Mouse (Mus musculus) megakaryocyte, embryonic 14.5 days (primary cell): ENCODE results near the gene Phtf1. TPM values are rescaled to one million over a fixed set of nuclear protein-coding genes. Genes with fewer than 3 reads are reported as not detected.
A peak's percentile ranks its signal among the peaks of the same experiment; 100 is the strongest.

Experiments
- H3K27me3 ChIP-seq: replicated peaks from 2 replicates; pipeline ENCODE3; 2012; ENCODE audit warnings: inconsistent platforms
- H3K36me3 ChIP-seq: replicated peaks from 2 replicates; pipeline ENCODE3; 2012; ENCODE audit warnings: low read length, inconsistent platforms, mixed read lengths
- H3K4me1 ChIP-seq: 2 replicates; pipeline ENCODE4 v1.6.1; 2012; ENCODE audit warnings: inconsistent platforms
- H3K4me3 ChIP-seq: replicated peaks from 2 replicates; pipeline ENCODE3; 2012; ENCODE audit warnings: moderate library complexity, mild to moderate bottlenecking, inconsistent platforms
- H3K9me3 ChIP-seq: 2 replicates; pipeline ENCODE4 v1.6.1; 2012; ENCODE audit warnings: inconsistent platforms
- FLI1 ChIP-seq: IDR thresholded peaks from 2 replicates; pipeline ENCODE4 v1.6.1; 2012; ENCODE audit warnings: low read length, inconsistent platforms, mixed read lengths
- GATA1 ChIP-seq: IDR thresholded peaks from 3 replicates; pipeline ENCODE4 v1.6.1; 2012; ENCODE audit warnings: mixed read lengths, low read length, inconsistent platforms, borderline replicate concordance
- polyA plus RNA-seq: library from polyadenylated mRNA; stranded (reverse); fragments of >175 nt; gene quantifications from 2 replicates; pipeline ENCODE4 v1.2.3, GENCODE M21; 2012; ENCODE audit warnings: low replicate concordance; ENCODE audit not compliant: insufficient read depth

The Phtf1 gene
- polyA plus RNA-seq, 1 experiment, result 4.0 TPM

DNA sequence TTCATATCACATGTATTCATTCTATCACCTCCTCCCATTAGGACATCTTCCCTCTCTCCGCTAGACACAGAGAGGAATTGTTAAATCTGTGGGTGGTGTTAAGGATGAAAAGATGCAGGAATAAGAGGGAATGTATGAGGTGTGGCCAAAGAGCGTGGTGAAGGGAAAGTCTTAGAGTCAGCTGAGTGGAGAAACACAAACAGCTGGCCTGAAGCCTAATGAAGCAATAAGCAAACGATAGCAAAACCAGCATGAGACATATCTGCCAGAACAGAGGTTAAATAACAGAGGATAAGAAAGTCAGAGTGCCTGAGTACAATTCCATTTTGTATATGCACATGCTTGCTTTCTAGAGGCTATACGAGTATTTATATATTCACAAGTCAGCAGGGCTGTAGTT lies 16.6 kb downstream of the Phtf1 start:
- Histone ChIP-seq H3K4me1 (peaks cover 6% of the 10 kb centered on the region; the same call in 1 of the 2 replicates), H3K27me3 (no peaks in the 10 kb centered on the region), H3K4me3 (no peak overlapping the region), H3K36me3 (peaks cover 92% of the 10 kb centered on the region), H3K9me3 (no peaks in the 10 kb centered on the region)
- TF ChIP-seq FLI1, result no peak

DNA sequence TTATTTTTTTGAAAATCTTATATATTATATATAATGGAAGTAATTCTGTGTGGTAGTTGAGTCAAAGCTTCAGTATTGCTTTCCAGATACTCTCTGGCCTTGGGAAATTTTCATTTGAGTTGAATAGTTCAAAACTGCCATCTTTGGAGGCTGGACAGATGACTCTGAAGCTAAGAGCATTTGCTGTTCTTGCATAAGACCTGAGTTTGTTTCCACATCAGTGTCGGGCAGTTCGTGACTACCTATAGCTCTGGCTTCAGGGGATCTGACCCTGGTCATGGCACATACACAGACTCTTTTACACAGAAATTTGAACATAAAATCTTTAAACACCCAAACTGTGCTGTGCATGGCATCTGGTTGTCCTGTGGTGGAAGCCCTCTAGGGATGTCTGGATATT lies 17.3 kb downstream of the Phtf1 start:
- Histone ChIP-seq H3K9me3 (no peaks in the 10 kb centered on the region), H3K36me3 (peaks cover 92% of the 10 kb centered on the region), H3K4me1 (peaks cover 6% of the 10 kb centered on the region; the same call in 1 of the 2 replicates), H3K27me3 (no peaks in the 10 kb centered on the region), H3K4me3 (no peak overlapping the region)
- TF ChIP-seq FLI1 (no peak), GATA1 (no peak)

DNA sequence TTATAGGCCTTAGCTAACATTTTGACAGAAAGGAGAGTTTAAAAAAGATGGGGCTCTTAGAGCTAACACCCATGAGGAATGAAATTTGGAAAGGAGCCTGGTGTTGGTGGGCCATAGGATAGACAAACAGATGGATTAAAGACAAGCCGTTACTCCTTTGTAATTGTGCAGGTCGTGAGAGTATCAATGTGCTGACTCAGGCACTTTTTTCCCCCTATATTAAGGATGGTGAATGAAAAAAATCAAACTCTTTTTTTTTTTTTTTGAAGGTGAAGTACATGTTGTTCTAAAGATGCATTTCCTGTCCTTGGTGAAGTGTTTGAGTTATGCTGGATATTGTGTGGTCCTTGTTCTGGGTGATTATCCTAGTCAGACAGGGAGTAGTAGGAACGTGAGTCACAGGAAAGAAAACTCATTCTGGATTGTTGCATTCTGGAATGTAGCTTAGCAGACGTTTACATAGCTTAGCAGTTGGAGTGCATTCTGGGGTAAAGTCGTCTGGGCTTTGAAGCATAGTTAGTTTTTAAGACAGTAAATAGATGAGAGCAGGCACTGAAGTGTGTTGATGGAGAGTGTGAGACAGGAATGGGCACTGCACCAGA lies 20.0 kb downstream of the Phtf1 start:
- Histone ChIP-seq H3K4me1 (peaks cover 16% of the 10 kb centered on the region), H3K9me3 (no peaks in the 10 kb centered on the region), H3K36me3 (peaks cover 95% of the 10 kb centered on the region), H3K27me3 (no peaks in the 10 kb centered on the region), H3K4me3 (no peak overlapping the region)
- TF ChIP-seq GATA1 (no peak), FLI1 (no peak)

- H3K36me3 ChIP-seq, result peaks cover 94% of the 10 kb centered on the region
- no peak overlapping the region for H3K4me3 ChIP-seq
- H3K4me1 ChIP-seq, result peaks cover 16% of the 10 kb centered on the region
- H3K27me3 ChIP-seq, result no peaks in the 10 kb centered on the region
- H3K9me3 ChIP-seq, result no peaks in the 10 kb centered on the region
- TF ChIP-seq FLI1 (no peak), GATA1 (no peak)
These were observed 21.4 kb downstream of the Phtf1 start for GRCm38 (mm10) chr3:103989352-103989751.

DNA sequence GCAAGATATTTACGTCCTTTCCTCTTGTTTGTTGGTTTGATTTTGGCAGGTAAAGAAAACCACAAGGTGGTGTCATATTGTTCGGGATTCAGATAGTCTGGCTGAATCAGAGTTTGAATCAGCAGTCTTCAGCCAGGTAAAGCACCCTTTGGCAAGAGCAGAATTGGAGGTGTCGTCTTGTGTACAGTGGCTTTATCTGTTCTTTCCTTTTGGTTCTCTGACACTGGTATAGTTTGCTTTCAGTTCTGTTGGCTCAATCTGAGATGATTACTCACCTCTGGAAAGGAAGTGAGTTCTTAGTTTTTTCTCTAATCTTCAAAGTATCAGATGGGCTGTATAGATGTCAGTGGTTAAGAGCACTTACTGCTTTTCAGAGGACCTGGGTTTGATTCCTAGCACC lies 23.4 kb downstream of the Phtf1 start:
- no peaks in the 10 kb centered on the region for H3K9me3 ChIP-seq
- TF ChIP-seq GATA1 (no peak), FLI1 (no peak)
- H3K36me3 ChIP-seq, result peaks cover 96% of the 10 kb centered on the region
- peaks cover 30% of the 10 kb centered on the region for H3K4me1 ChIP-seq
- H3K27me3 ChIP-seq, result no peaks in the 10 kb centered on the region
- no peak overlapping the region for H3K4me3 ChIP-seq

GRCm38 (mm10) chr3:103998724-103999123 lies 30.8 kb downstream of the Phtf1 start:
- peaks cover 84% of the 10 kb centered on the region for H3K36me3 ChIP-seq
- TF ChIP-seq FLI1 (no peak), GATA1 (peak; percentile 47; the same call in 1 of the 3 replicates)

DNA sequence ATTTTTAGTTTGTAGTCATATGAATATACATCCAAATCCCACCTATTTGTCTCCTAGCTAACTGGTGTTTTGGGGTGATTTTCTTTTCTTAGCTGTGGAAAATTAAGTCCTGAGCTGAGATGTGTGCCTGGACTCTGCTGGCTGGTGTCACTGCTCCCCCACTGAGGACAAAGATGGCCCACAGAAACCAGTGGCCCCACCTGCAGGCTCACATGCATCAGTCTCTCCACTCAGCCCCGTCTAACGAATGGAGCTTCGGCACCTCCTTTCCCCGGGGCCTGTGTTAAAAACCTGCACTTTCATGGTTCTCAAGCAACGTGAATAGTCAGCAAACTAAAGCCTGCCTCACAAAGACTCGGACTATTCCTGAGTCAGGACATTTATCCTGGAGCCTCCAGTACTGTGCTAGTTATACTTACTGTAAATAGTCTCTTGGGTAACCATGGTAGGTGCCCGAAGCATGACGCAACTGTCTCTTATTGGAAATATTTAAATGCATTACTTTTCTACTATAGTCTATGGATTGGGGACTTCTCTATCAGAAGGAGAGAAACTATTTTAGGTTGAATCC lies 39.1 kb downstream of the Phtf1 start:
- H3K36me3 ChIP-seq, result peaks cover 81% of the 10 kb centered on the region
- H3K4me3 ChIP-seq, result no peak overlapping the region
- H3K9me3 ChIP-seq, result no peaks in the 10 kb centered on the region
- no peak for TF ChIP-seq GATA1
- peaks cover 18% of the 10 kb centered on the region for H3K4me1 ChIP-seq
- H3K27me3 ChIP-seq, result no peaks in the 10 kb centered on the region

More at GRCm38 (mm10) chr3:103998724-103999123, 30.8 kb downstream of the Phtf1 start:
- peaks cover 62% of the 10 kb centered on the region for H3K4me1 ChIP-seq
- no peaks in the 10 kb centered on the region for H3K27me3 ChIP-seq
- H3K9me3 ChIP-seq, result no peaks in the 10 kb centered on the region
- peak overlapping the region; percentile 42 for H3K4me3 ChIP-seq

- no peaks in the 10 kb centered on the region for H3K27me3 ChIP-seq
- TF ChIP-seq GATA1, result no peak
- no peak for TF ChIP-seq FLI1
- peaks cover 80% of the 10 kb centered on the region for H3K36me3 ChIP-seq
These were observed 39.6 kb downstream of the Phtf1 start for GRCm38 (mm10) chr3:104007479-104007878.

DNA sequence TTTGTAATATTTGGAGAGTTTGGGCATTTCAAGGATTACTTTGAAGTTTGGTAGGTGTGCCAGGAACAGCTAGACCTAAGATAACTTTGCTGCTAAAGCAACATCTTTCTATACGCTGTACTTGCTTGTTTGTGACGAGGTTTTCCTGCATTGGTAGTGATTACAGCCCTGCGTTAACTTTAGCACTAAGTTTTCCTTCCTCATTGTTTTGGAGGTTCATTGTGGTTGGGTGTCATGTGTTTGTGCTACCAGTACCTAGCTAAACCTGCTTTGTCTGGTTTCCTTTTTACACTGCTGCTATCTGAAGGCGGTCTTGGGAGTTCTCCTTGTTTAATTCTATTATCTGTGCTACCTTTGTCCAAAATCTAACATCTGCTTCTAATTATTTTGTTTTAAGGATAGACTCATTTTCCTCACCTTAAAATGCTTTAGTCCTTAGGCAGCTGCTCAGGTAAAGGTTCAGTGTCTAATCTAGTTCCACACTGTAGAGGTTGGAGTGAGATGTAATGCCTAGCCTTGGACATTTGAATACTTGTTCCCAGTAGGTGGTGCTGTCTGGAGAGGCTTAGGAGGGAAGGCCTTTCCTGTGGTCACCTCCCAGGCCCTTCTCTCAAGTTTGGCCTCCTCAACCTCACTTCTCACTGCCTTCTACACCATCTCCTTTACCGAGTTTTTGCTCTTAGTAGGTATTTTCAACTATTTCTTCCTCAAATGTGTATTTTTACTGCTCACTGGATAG lies 42.2 kb downstream of the Phtf1 start:
- TF ChIP-seq GATA1 (no peak), FLI1 (no peak)

More at GRCm38 (mm10) chr3:104007479-104007878, 39.6 kb downstream of the Phtf1 start:
- Histone ChIP-seq H3K9me3 (no peaks in the 10 kb centered on the region), H3K4me1 (peaks cover 16% of the 10 kb centered on the region), H3K4me3 (no peak overlapping the region)

DNA sequence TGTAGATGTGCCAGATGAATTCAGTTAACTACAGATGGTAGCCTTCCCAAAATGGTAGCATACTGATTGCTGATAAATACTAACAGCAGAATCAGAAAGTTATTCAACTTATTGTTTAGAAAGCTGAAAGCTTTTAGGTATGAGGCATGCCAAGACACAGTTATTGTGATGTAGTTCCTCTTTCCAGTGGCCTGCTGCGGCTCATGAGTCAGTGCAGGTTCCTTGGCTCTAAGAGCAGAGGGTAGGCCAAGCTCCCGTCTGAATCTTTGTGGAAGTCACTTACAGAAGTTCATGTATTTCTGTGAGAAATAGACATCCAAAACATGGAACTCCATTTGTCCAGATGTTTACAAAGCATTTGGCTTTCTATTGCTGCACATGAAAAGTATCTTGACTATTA lies 44.1 kb downstream of the Phtf1 start:
- Histone ChIP-seq H3K27me3 (no peaks in the 10 kb centered on the region), H3K9me3 (no peaks in the 10 kb centered on the region), H3K4me3 (no peak overlapping the region), H3K36me3 (peaks cover 68% of the 10 kb centered on the region), H3K4me1 (peaks cover 15% of the 10 kb centered on the region)
- TF ChIP-seq GATA1 (no peak), FLI1 (no peak)

More for the DNA sequence above, 42.2 kb downstream of the Phtf1 start:
- H3K36me3 ChIP-seq, result peaks cover 69% of the 10 kb centered on the region
- H3K4me1 ChIP-seq, result peaks cover 12% of the 10 kb centered on the region
- H3K9me3 ChIP-seq, result no peaks in the 10 kb centered on the region
- peak overlapping the region; percentile 7 for H3K4me3 ChIP-seq
- H3K27me3 ChIP-seq, result no peaks in the 10 kb centered on the region
